Mouse (Mus musculus) cerebellum, adult 11-12 months (tissue): ENCODE measurements around the gene Uevld.
"Not testable (repeated sequence)": the region's sequence is repeated elsewhere in the genome, so short reads cannot be mapped to it uniquely, and the experiment has no call there.

Source experiments
- DNase-seq: peaks from one replicate; pipeline ENCODE4 v3.0.0; 2022

Gene Uevld

GRCm38 (mm10) chr7:46964070-46964469 lies 5.7 kb upstream of the Uevld start:
- no peak for DNase-seq

- peak; percentile 59 for DNase-seq
These were observed 4.7 kb upstream of the Uevld start for GRCm38 (mm10) chr7:46962806-46963618.

GRCm38 (mm10) chr7:46962132-46962531 lies 3.8 kb upstream of the Uevld start:
- no peak for DNase-seq

- no peak for DNase-seq
These were observed 2.7 kb upstream of the Uevld start for GRCm38 (mm10) chr7:46960991-46961390.

- peak; percentile 31 for DNase-seq
These were observed 526 bp upstream of the Uevld start for GRCm38 (mm10) chr7:46958853-46959252.

GRCm38 (mm10) chr7:46935847-46936246 lies 22.5 kb downstream of the Uevld start:
- no peak for DNase-seq

GRCm38 (mm10) chr7:46934788-46935187 lies 23.5 kb downstream of the Uevld start:
- no peak for DNase-seq

- no peak for DNase-seq
These were observed 27.0 kb downstream of the Uevld start for GRCm38 (mm10) chr7:46931370-46931769.

- DNase-seq = no peak
These were observed 30.0 kb downstream of the Uevld start for GRCm38 (mm10) chr7:46928291-46928690.

- no peak for DNase-seq
These were observed 36.3 kb downstream of the Uevld start for GRCm38 (mm10) chr7:46922075-46922474.

GRCm38 (mm10) chr7:46919551-46920176 lies 38.7 kb downstream of the Uevld start, which contains the start of gene Tsg101:
TSS of gene Tsg101 (minus strand) at chr7:46919969.
- DNase-seq = peak; percentile 88

GRCm38 (mm10) chr7:46918678-46919371 lies 39.5 kb downstream of the Uevld start:
- DNase-seq = no peak

GRCm38 (mm10) chr7:46916376-46916775 lies 42.0 kb downstream of the Uevld start:
- no peak for DNase-seq

GRCm38 (mm10) chr7:46911250-46911649 lies 47.1 kb downstream of the Uevld start:
- no peak for DNase-seq

- DNase-seq = no peak
These were observed 59.0 kb downstream of the Uevld start for GRCm38 (mm10) chr7:46899343-46899742.

GRCm38 (mm10) chr7:46895511-46895910 lies 62.8 kb downstream of the Uevld start:
- no peak for DNase-seq

- DNase-seq = no peak
These were observed 75.0 kb downstream of the Uevld start for GRCm38 (mm10) chr7:46883304-46883703.

GRCm38 (mm10) chr7:46881941-46882340 lies 76.4 kb downstream of the Uevld start:
- DNase-seq = not testable (repeated sequence)

- DNase-seq = no peak
These were observed 77.3 kb downstream of the Uevld start for GRCm38 (mm10) chr7:46880992-46881391.

GRCm38 (mm10) chr7:46879851-46880250 lies 78.5 kb downstream of the Uevld start:
- DNase-seq = no peak

GRCm38 (mm10) chr7:46877255-46877654 lies 81.1 kb downstream of the Uevld start:
- DNase-seq = no peak

GRCm38 (mm10) chr7:46876841-46877240 lies 81.5 kb downstream of the Uevld start:
- DNase-seq = no peak
